Mouse (Mus musculus) layer of hippocampus, postnatal 36 days (tissue): Measurements from ENCODE around the gene Rdh13. TPM values are rescaled to one million over a fixed set of nuclear protein-coding genes. Genes with fewer than 3 reads are reported as not detected.
A peak's percentile ranks its signal among the peaks of the same experiment; 100 is the strongest.

Experiments
- DNase-seq, 2 experiments: peaks; one replicate each; pipeline ENCODE4 v3.0.0; 2022
- total RNA-seq, 2 experiments: library from RNA; stranded (reverse); gene quantifications; 2 replicates each; pipeline ENCODE4 v1.2.3; 2021

Rdh13 gene
- total RNA-seq: 10 to 100 TPM; 26.6 to 27.8 TPM

DNA sequence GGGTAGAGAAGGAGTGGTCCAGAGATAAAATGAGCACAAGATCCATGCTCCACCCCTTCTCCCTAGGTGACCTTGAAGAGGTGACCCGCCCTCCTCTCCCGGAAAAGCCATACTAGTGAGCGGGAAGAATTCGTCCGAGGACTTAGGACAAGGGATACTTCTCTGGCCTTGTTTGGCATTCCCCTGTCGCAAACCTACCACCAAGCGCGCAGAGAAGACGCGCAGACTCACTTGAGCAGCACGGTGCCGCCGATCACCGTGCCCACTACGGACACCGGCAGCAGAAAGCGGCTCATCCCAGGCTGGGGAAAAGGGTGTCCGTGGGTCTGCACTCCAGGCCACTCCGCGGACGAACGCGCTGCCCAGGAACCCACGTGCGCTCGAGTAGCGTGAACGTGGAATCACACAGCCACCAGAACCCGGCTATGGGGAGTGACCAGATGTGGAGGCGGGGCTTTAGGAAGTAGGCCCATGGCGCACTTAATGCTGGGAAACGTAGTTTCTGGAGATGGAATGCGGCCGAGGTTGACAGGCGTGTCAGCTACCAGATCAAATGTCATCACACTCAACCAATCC lies at the start of gene Rdh13:
Rdh13 (minus strand) TSS at position 434 of the 576 bp plus-strand sequence.
- peak; percentile 88 for DNase-seq

DNA sequence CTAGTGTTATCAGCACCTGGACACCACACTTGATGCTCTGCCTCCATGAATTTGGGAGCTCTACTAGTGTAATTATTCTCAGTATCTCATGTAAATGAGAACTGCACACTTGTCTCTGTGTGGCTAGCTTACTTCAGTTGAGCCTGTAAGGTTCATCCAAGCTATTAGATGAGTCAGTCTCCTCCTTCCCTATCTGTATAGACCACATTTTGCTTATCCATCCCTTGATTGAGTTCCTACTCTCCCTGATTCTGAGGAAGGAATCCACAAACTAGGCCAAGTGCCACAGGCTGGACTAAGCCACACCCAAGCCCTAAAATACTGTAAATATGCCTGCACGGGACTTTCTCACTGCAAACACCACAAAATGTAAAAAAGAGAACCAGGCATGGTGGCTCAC lies 48.5 kb upstream of the Rdh13 start:
- no peak for DNase-seq

DNA sequence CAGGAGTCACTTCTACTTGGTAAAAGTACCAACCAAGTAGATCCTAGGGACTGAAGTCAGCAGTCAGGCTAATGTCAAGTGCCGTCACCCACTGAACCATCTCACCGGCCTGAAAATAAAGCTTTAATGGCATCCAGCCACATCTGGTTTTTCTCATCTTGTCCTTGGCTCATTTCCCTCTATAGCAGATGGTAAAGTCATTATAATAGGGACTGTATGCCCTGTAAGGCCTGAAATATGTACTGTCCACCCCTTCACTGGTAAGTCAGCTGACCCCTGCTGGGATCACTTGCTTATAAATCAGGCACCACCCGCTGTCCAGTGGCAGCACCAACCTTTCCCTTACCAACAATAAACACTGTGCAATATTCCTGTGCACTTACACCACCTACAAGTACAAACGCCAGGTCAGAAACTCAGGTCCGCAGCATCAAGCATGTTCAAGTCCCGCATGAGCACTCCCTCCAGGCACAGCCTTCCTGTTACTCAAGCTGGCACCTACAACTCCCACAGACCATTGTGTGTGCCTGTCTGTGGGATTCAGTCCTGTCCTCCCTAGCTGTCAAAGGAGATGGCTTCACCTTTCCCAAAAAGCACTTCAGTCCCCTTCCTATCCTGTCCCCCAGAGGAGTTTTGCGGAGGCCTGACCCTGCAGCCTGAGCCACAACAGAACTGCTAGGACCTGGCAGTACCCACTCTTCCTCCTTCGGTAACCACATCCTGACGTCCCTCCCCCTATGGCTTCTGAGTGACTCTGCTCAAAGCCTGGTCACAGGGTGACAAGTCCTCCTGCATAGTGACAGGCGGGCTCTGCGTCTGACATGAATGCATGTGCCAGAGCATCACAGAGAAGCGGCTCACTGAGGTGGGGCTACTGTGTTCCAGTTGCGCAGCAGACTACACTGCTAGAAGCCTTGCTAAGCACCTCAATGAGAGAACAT lies 47.1 kb upstream of the Rdh13 start:
- DNase-seq: no peak

DNA sequence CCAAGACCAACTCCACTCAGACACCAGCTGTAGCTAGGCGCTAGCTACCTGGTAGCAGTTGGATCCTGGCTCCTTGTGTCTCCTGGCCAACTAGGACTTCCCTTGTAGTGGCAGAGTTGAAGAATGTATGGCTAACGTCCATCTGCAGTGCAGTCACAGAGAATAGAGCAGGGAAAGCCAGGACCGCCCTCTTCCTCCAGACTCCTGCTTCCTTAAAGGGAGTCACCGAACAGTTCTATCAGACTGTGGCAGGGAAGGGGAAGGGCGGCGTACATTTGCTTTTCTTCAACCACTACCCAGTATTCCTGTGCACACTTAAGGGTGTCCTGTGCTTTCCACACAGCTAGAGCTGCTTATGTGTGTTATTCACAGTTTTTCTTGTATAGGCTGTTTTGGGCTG lies 45.9 kb upstream of the Rdh13 start:
- no peak for DNase-seq

DNA sequence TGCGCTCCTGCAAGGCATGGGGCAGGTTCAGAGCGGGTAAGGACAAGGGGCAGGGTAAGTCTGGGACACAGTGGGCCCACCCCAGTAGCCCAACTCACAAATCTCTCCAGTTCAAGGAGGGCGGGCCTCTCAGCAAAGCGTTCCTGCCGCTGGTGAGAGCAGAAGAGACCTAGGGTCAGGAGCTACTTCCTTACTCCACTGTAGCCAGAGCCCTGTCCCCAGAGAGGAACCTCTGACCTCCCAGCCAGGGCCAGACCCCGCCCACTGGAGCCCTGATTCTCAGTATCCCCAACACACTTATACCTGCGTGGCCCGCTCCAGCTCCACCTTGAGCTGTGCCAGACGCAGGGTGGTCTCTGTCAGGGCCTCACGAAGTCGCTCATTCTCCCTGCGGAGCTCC lies 36.8 kb upstream of the Rdh13 start:
- no peak for DNase-seq

DNA sequence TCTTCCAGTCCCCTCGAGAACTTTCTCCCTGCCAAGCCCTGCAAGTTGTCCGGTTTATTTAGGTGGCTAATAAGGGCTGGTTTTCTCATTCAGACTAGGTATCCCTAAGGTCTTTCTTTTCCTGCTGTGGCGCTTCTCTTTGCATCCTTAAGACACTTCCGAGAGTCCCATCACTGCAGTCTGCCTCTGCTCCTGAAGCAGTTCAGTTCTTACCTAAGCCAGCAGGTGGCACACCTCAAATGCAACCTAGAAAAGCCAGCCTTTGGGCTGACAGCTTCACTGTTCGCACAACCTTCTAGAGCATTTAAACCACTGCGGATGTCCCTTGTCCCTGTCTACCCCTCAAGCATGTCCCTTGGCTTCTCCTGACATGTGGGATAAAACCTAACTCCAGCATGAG lies 34.2 kb upstream of the Rdh13 start:
- no peak for DNase-seq

DNA sequence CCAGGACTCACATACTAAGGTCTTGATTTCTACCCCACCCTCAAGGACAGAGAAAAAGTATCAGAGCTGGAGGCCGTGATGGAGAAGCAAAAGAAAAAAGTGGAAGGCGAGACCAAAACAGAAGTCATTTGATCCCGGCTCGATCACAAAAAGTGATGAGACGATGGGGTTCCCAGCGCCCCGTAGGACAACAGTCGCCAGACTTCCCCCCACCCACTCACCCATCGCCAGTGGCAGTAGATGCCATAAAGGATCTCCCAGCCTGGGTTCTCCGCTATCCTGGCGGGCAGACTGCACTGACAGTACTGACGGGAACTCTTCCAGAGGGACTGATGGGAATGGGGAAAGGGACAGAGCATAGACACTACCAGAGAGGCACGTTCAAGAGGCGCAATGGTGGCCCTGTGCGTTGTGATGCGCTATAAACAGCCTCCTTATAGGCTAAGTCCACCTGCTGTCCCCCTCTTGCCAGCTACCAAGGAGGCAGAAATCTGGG lies 33.4 kb upstream of the Rdh13 start:
- DNase-seq: no peak

DNA sequence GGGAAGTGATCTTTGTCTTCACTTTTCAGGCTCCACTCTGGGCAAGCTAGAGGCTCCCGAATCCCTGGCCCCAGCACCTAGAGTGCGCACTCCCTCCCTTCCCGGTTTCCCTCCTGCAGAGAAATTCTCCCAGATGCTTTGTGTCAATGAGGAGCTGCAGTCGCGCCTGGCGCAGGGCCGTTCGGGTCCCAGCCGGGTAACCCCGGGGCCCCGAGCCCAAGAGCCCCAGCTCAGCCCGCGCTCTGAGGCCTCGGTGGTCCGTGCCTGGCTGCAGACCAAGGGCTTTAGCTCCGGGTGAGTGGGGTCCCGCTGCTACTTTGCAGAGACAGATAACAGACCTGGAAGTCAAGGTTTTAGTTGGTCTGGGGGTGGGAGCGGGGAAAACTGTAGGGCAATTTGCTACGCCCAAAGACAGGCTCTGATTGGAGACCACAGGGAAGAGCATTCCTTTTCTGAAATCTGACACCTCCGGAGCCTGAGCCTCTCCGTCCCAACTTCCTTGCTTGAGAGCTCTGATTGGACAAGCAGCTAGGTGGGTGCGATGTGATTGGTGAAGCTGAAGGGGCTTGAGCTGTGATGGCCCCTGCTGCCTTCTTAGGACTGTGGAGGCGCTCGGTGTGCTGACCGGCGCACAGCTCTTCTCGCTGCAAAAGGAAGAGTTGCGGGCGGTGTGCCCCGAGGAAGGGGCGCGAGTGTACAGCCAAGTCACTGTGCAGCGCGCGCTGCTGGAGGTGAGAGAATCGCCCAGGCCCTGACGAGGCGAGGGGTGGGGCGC lies 32.8 kb upstream of the Rdh13 start:
- peak; percentile 44 to 51 for DNase-seq

DNA sequence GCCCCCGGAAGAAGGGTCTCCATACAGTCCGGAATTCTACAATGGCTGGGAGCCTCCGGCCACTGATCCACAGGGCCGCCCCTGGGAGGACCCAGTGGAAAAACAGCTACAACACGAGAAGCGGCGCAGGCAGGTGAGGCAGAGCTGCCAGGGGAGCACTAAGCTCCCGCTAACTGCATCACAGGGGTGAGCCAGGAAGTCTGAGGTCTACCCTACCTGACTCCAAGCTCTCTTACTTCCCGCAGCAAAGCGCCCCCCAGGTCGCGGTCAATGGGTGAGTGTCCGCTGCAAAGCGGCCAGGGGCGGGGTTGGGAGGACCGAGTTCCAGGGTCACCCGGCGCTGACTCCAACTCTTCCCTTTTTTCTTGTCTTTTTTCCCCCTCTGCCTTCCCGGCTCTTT lies 28.5 kb upstream of the Rdh13 start:
- no peak for DNase-seq

DNA sequence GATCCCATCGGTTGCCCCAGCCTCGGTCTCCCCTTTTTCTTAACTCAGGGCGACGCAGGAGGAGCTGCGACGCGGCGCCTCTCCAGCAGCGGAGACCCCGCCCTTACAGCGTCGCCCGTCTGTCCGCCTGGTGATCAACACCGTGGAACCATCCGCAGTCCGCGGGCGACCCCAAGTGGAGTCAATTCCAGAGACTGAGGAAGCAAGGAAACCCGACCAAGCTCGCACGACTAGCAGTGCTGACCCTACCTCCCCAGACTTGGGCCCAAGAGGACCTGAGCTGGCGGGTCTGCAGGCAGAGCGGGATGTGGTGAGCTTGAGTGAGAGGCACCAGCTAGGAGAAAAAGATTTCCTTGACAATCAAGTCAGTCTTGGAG lies 25.7 kb upstream of the Rdh13 start:
- peak; percentile 86 to 88 for DNase-seq

DNA sequence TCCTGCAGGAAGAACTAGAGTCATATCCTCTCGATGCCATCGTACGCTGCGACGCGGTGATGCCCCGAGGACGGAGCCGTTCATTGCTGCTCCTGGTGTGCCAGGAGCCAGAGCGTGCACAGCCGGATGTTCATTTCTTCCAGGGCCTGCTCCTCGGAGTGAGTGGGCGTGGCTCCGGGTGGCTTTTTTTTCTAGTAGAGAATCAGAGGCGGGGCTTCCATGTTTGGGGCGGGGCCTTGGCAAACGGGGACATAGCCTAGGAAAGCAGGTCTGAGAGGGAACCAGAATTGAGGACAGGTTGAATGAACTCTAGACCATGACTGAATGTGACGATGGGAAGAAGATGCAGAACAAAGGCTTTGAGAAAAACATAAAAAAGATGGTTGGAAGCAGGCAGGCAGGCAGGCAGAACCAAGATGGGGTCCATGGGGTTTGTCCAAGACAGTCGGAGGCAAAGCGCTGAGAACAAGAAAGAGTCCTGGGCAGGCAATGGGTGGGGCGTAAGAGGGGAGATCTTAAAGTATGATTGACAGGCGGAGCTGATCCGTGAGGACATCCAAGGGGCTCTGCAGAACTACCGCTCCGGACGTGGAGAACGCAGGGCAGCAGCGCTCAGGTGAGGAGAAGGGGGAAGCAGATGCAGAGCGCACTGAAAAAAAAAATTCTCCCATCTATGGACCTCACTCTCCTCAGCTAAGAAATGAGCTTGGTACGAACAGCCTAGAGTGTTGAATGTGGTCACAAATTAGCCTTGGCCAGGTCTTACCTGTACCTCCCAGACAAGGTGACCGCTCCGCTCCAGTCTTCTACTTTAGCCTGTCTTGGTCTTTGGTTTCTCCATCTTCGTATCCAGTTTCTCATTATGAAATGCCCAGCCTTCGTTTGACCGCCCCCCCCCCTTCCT lies 25.1 kb upstream of the Rdh13 start:
- peak; percentile 37 to 43 for DNase-seq

DNA sequence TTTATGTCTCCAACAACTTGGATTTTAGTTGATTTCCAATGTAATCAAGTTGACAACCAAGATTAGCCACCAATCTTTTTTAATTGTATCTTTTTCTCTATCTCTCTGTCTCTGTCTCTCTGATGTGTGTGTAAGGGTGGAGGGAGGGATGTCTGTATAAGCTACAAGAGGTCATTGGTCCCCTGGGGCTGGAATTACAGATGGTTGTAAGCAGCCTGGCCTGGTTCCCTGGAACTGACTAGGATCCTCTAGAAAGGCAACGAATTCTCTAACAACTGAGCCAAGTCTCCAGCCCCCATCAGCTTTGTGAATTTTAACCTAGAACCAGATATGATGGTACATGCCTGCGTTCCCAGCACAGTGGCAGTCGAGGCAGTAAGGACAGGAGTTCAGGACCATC lies 22.4 kb upstream of the Rdh13 start:
- DNase-seq: no peak

DNA sequence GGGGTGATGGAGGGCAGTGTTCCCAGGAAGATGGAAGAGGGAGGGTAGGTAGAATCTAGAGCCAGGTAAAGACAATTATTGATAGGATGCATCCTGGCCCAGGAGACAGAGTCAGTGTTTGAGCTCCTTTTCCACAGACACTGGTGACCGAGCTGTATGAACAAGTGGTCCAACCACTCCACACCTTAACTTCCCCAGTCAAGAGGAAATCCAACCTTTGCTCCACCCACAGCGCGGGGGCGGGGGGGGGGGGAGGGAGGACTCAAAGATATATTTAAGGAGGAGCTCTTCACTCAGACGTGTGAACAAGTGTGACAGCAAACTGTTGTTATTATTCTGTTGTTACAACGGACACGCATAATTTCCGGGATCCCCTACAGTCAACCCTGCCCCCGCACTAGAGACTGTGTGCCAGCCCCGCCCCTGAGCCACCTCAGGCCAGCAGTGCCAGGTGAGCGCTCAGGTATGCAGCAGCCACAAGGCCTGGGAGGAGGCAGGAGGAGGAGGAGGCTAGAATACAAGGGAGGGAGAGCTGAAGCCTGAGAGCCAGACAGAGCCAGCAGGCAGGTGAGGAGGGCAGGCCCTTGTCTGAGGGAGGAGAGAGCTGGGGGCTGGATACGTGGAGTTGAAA lies 18.9 kb upstream of the Rdh13 start:
- DNase-seq: no peak

DNA sequence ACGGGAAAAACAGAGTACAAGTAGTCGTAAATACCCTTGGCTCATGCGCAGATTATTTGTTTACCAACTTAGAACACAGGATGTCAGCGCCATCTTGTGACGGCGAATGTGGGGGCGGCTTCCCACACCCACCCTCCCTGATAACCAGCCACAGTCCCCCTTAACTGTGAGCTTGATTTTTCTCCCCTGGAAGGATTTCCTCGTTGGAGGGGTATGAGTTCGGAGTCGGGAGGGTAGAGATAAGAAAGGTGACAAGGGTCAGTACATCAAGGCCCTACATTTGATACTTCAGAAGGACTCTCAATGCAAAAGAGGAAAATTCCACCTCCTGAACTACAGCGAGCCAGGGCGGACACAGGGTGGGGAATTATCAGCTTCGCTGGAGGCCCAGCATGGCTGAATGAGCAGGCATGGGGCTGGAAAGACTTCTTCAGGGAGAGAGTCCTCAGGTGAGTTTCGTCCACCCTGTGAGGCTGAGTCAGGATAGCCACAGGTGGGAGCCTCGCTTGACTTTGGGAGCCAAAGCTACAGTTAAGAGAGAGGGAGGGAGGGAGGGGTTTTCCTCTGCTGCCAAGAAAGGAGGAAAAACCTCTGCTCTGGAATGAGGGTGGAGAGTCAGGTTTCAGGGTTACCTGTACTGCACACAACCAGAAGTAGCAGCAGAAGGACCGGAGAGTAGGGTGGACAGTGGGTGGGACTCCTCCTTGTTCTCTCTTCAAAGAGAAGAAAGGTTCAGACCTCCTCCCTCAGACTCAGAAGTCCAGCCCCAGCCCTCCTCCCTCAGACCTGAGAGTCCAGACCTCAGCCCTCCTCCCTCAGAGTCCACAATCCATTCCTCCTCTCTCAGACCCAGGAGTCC lies 15.4 kb upstream of the Rdh13 start, which contains the start of gene Eps8l1:
Eps8l1 (plus strand) TSS at position 99 of the 859 bp plus-strand sequence.
- DNase-seq: no peak

DNA sequence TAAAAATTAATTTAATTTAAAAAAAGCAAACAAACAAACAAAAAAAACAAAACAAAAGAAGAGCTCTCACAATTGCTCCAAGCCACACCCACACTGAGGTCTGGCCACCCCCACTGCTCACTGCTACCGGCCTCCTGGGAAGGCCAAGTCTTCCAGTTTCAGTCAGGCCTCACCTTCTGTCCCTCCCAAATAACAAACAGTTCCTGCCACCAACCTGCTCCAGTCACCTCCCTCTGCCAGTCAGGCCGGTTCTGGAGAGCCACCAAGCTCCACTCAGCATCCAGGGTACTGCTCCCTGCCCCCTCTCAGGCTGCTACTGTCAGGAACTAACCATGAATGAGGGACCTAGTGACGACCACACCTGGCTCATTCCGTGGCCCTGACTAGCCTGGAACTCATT lies 7.2 kb upstream of the Rdh13 start:
- no peak for DNase-seq

DNA sequence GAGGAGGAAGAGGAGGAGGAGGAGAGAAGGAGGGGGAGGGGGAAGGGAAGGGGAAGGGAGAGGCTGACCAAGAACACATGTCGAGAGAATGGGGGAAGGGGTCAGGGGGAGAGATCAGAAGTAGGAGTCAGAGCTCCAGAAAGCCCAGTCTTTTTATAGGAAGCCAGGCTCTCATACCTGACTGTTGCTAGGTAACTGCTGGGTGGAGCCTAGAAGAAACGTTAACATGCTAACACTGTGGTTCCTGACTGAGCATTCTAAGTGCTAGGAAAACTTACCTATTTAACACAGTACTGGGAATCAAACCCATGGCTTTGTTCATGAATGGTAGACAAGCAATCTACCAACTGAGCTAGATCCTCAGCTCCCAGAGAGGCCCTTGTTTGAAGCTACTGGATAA lies 3.8 kb upstream of the Rdh13 start:
- DNase-seq: no peak

DNA sequence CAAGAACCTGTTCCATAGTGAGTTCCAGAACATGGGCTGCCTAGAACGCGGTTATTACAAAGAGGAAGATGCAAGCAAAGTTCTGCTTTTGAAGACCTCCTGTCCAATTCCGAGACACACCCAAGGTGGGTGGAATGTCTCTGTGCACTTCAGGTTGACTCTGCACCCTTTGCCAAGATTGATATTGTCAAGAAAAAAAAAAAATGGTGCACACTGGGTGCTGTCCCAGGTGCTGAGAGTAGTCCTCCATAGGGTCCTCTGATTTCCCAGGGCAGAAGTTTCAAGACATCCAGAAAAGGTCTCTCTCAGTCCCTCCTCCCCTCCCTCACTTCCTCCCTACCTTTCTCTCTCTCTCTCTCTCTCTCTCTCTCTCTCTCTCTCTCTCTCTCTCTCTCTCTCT lies 3.0 kb upstream of the Rdh13 start:
- no peak for DNase-seq

DNA sequence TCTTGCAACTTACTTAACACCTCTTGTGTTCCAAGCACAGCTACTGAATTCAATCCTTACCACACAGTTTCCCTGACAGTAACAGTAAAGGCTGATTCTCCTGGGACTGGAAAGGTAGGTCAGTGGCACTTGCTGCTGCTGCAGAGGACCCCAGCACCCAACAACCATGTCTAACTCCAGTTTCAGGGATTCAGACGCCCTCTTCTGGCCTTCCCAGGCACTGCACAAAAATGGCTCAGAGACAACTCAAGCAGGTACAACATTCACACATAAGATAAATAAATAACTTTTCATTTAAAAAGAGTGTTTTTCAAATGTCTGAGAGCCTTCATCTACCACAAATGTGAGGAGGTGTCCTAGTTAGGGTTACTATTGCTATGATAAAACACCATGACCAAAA lies 1.7 kb upstream of the Rdh13 start:
- no peak for DNase-seq

DNA sequence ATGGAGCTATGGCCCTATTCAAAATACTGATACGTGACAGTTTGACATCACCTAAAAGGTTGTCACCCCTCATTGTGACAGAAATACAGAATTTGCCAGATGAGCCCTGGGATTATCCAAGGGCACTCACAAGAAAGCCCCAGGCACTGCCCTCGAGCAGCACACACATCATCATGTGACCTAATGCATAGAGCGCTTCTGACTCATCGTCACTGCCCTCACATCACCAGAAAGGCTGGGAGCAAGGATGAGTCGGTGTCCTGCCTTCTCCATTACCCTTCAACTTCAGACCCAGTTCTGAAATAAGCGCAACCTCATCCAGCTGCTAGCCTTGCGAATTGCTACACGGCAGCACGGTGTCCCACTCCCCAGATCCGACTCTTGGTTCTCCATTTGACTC lies 4.9 kb downstream of the Rdh13 start:
- no peak for DNase-seq

DNA sequence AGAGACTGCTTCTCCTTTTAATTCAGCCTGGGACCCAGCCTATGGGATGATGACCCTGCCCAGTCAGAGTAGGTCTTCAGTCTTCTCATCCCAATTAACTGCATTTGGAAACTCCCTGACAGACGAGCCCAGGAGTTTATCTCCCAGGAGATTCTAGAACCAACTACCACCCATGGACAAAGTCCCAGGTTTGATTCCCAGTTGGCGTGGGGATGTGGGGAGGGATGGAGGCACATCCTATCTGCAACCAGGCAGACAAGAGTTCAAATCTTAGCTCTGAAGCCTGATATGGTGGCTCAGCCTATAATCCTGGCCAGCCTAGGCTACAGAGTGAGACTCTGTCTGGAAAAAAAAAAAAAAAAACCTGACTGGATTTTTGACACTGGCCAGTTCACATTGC lies 7.7 kb downstream of the Rdh13 start:
- DNase-seq: no peak

DNA sequence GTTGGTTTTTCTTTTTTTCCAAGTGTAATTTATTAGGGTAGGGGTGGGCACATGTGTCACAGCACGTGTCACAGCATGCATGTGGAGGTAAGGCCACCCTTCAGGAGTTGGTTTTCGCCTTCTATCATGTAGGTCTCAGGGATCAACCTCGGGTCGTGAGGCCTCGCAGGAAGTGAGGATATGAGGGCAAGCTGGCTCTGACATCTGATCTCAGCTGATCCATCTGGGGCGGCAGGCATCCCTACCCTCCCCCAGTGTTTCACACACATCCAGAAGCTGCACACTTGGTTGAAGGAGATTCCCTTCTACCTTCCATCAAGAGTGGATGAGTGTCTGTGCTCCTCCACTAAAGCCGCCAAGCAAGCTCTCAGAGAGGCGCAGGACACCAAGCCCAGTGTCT lies 13.4 kb downstream of the Rdh13 start:
- no peak for DNase-seq
